ENCODE assay signal across 23 mouse cellular contexts in the genomic region with DNA sequence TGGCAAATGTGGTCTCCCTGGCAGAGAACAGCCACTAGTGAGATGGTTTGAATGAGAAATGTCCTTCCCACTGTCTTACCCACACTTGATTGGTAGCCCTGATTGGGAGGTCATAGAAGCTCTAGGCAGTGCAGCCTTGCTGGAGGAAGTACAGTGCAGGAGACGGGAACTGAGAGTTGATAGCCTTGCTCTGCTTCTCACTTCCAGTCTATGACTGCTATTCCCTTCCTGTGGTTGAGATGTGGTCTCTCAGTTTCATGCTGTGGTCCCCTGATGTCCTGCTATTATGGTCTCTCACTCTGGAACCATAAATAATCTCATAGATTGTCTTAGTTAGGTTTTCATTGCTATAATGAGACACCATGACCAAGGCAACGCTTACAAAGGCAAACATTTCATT.
"Had no signal": no experiment of that assay in that cellular context is flagged by ENCODE, and none has a peak within 500 bp of the region (broad histone marks: within the 10 kb centered on the region; RNA-seq: fewer than 3 reads in every experiment).

No protein-coding gene starts in this region.

- H3K36me3 ChIP-seq: heart, embryonic 10.5 days; heart, embryonic 12.5 days; hindbrain, embryonic 10.5 days; hindbrain, embryonic 13.5 days; hindbrain, embryonic 15.5 days; limb, embryonic 13.5 days; limb, embryonic 15.5 days; liver, embryonic 12.5 days had no signal

- H3K27me3 ChIP-seq: hindbrain, embryonic 13.5 days; hindbrain, embryonic 15.5 days; limb, embryonic 13.5 days; limb, embryonic 15.5 days; liver, embryonic 12.5 days had no signal

- H3K4me3 ChIP-seq: gastrocnemius, adult 2 months; heart, embryonic 10.5 days; heart, embryonic 12.5 days; hindbrain, embryonic 10.5 days; hindbrain, embryonic 13.5 days; hindbrain, embryonic 15.5 days; limb, embryonic 13.5 days; limb, embryonic 15.5 days; liver, embryonic 12.5 days had no signal

- H3K4me1 ChIP-seq: heart, embryonic 10.5 days; heart, embryonic 12.5 days; hindbrain, embryonic 10.5 days; hindbrain, embryonic 13.5 days; hindbrain, embryonic 15.5 days; limb, embryonic 13.5 days; limb, embryonic 15.5 days; liver, embryonic 12.5 days had no signal

- H3K9ac ChIP-seq: heart, embryonic 12.5 days; hindbrain, embryonic 13.5 days; hindbrain, embryonic 15.5 days; limb, embryonic 13.5 days; limb, embryonic 15.5 days; liver, embryonic 12.5 days; liver, embryonic 14.5 days had no signal

- ATAC-seq: hindbrain, postnatal 0 days; intestine, embryonic 16.5 days; liver, embryonic 12.5 days had no signal

- H3K9me3 ChIP-seq: heart, embryonic 10.5 days; heart, embryonic 12.5 days; hindbrain, embryonic 10.5 days; hindbrain, embryonic 13.5 days; hindbrain, embryonic 15.5 days; limb, embryonic 13.5 days; limb, embryonic 15.5 days; liver, embryonic 12.5 days had no signal

- DNase-seq: gastrocnemius, adult 2 months; gastrocnemius, postnatal 10 days; gastrocnemius, postnatal 25 days; heart, adult 11 months; heart, postnatal 10 days; heart, postnatal 4 days; kidney, adult 2 months; kidney, adult 9 months; layer of hippocampus, adult 9-11 months; layer of hippocampus, postnatal 36 days; left cerebral cortex, postnatal 4 days had no signal

- H3K27ac ChIP-seq: gastrocnemius, adult 2 months; heart, embryonic 10.5 days; hindbrain, embryonic 10.5 days; hindbrain, embryonic 13.5 days; hindbrain, embryonic 15.5 days; hindbrain, postnatal 0 days; kidney, postnatal 0 days; limb, embryonic 13.5 days; limb, embryonic 15.5 days; liver, embryonic 12.5 days; liver, embryonic 14.5 days had no signal

- H3K4me2 ChIP-seq: heart, embryonic 12.5 days; hindbrain, embryonic 13.5 days; hindbrain, embryonic 15.5 days; limb, embryonic 13.5 days; limb, embryonic 15.5 days; liver, embryonic 12.5 days had no signal
